Mouse (Mus musculus) lung, adult 2 months (tissue): ENCODE results near the gene Lyzl6.

Experiments
- CTCF ChIP-seq: fragments of 200-500 bp; IDR thresholded peaks from 2 replicates; pipeline ENCODE4 v1.5.1; 2011; ENCODE audit warnings: mild to moderate bottlenecking, low read length, control low read depth; ENCODE audit not compliant: insufficient read depth
- POLR2A ChIP-seq: fragments of 200-500 bp; IDR thresholded peaks from 2 replicates; pipeline ENCODE4 v1.6.1; 2011; ENCODE audit warnings: low read depth, mild to moderate bottlenecking, control low read depth, low read length, borderline replicate concordance; ENCODE audit errors: extremely low read depth

DNA sequence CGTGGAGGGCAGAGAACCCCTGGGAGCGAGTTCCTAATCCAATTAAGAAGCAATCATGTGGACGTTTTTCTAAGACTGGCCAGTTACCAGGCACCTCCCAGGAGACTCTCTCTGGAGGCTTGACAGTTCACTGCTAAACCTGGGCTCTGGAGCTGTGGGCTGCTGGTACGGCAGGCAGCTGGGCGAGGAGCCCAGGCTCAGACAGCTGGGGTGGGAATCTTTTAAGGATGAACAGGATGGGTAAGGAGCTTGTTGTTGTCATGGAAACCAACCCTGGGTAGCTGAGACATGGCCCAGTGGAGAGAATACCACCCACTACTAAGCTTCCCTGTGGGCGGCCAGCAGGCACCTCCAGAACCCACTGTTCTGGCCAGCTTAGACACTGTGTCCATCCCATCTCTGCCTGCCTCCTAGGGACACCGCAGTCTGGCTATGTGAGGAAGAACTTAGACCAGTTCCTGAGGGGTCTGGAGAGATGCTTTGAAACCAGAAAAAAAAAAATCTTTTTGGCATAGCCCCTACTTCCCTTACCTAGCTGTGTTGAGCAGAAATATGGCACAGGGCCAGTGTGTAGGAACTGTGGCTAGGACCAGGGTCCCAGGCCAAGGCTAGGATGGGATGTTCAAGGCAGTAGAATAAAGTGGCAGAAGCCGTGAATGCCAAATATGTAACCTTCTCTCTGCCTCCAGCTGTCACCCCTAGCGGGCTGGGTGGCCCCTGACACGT lies 27.7 kb upstream of the Lyzl6 start:
- TF ChIP-seq POLR2A: no peak
- no peak for TF ChIP-seq CTCF
